Mouse (Mus musculus) layer of hippocampus, adult 2 months (tissue): ENCODE data around the gene Zfp445. TPM values are rescaled to one million over a fixed set of nuclear protein-coding genes. Genes with fewer than 3 reads are reported as not detected.
"Not testable (repeated sequence)": the region's sequence is repeated elsewhere in the genome, so short reads cannot be mapped to it uniquely, and the experiment has no call there.

Source experiments
- DNase-seq, 2 experiments: peaks; one replicate each; pipeline ENCODE4 v3.0.0; 2022; ENCODE audit warnings: low spot score in 2 of 2
- H3K27ac ChIP-seq: fragments of 200-600 bp; 2 replicates; pipeline ENCODE4 v1.8.1; 2022
- H3K4me3 ChIP-seq: fragments of 200-600 bp; 2 replicates; pipeline ENCODE4 v1.8.1; 2022; ENCODE audit warnings: mild to moderate bottlenecking
- CTCF ChIP-seq: fragments of 200-600 bp; conservative IDR thresholded peaks from 2 replicates; pipeline ENCODE4 v1.8.1; 2022; ENCODE audit warnings: antibody characterized with exemption, mild to moderate bottlenecking, moderate library complexity
- total RNA-seq, 2 experiments: library from RNA; stranded (reverse); gene quantifications; 2 replicates each; pipeline ENCODE4 v1.2.3; 2021

The Zfp445 gene
- total RNA-seq, 2 experiments from 2014 or later = 170 to 186 TPM

DNA sequence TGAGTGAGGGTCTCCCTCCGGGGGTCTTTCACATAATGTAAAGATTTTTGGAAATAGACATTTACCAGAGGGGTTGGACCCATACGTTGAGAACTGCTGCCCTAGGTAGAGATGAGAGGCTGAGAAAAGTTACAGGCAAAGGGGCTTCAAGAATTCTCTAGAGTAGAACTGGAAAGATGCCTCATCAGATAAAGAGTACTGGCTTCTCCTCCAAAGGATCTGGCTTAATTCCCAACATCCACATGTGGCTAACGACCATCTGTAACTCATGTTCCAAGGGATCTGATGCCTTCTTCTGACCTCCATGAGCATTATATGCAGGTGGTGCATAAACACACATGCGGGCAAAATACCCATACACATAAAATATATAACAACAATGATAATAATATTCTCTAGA, 10.2 kb downstream of the Zfp445 start:
- DNase-seq = no peak
- H3K27ac ChIP-seq = no peak overlapping the region
- no peak for TF ChIP-seq CTCF
- H3K4me3 ChIP-seq = no peak overlapping the region

DNA sequence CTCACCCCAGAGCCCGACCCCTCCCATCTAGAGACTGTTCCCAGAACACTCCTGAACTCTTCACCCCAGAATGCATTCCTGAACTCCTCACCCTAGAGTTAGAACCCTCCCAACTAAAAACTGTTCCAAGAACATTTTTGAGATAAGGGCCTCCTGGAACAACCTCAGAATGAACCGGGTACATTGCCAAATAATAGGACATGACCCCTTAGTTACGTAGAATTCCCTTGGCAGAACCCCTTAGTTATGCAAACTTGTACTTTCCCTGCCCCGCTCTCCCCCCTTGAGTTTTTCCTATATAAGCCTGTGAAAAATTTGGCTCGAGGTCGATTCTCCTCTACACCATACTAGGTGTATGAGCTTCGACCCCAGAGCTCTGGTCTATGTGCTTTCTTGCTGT, 10.7 kb downstream of the Zfp445 start:
- not testable (repeated sequence) for H3K27ac ChIP-seq, DNase-seq, H3K4me3 ChIP-seq

DNA sequence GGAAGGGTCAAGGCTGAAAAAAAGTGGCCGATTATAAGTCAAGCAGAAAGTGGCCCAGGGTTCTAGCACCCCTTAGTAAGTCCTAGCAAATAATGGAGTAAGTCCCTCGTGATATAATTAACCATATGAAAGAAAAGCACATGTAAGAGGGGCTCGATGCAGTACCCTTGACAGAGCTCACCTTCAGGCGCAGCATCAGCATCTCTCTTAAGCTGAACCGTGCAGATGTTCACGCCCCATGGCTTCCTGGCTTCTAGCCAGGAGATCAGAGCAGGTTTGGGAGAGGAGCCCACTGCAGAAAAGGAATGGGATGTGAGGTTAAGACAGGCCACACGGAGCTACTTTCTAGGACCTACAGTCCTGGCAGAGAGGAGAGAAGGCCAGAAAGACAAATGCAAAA, 11.3 kb downstream of the Zfp445 start:
- DNase-seq = no peak
- TF ChIP-seq CTCF = no peak
- Histone ChIP-seq H3K4me3 (no peak overlapping the region), H3K27ac (no peak overlapping the region)

DNA sequence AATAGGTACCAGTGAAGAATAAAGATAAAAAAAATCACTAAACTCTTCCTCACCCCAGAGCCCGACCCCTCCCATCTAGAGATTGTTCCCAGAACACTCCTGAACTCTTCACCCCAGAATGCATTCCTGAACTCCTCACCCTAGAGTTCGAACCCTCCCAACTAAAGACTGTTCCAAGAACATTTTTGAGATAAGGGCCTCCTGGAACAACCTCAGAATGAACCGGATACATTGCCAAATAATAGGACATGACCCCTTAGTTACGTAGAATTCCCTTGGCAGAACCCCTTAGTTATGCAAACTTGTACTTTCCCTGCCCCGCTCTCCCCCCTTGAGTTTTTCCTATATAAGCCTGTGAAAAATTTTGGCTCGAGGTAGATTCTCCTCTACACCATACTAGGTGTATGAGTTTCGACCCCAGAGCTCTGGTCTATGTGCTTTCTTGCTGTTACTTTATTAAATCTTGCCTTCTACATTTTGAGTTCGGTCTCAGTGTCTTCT, 17.9 kb downstream of the Zfp445 start:
- H3K4me3 ChIP-seq, DNase-seq, H3K27ac ChIP-seq: not testable (repeated sequence)

DNA sequence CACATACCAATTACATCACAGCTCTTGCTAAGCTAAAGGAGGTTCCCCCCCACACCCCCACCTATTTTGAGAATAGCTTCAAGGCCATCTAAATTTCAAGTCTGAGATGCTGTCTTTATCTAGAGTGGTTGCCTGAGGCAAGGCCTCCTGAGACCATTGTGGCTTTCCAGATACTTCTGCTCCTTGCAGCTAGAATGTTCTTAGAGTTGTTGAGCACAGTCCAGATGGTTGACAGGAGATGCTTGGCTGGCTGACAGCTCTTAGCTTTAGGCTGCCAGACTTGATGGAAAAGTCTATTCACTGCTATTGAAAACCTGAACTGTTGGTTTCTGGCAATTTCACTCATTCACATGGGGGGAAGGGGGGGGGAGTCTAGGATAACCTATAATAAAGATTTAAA, 19.6 kb downstream of the Zfp445 start:
- peak; percentile 65 to 67 for DNase-seq
- TF ChIP-seq CTCF = no peak
- no peak overlapping the region for H3K4me3 ChIP-seq
- H3K27ac ChIP-seq = peak overlapping the region; percentile 51

DNA sequence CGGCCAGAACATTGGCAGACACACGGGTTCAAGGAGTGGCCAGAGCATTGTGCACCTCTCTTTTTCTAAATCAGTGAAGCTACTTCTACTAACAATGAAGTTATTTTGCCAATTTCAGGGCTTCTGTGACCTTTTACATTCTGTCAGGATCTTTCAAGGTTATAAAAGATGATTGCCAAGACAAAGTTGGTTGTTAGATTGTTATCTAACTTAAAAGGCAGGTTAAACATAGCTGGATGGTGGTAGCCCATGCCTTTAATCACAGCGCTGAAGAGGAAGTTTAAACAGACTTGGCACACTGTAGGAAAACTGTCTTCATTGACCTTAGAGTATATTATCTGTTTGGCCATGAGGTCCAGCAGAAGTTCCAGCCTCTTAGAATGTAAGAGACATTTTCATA, 20.2 kb downstream of the Zfp445 start:
- H3K4me3 ChIP-seq = no peak overlapping the region
- no peak for DNase-seq
- TF ChIP-seq CTCF = no peak
- peak overlapping the region; percentile 51 for H3K27ac ChIP-seq

DNA sequence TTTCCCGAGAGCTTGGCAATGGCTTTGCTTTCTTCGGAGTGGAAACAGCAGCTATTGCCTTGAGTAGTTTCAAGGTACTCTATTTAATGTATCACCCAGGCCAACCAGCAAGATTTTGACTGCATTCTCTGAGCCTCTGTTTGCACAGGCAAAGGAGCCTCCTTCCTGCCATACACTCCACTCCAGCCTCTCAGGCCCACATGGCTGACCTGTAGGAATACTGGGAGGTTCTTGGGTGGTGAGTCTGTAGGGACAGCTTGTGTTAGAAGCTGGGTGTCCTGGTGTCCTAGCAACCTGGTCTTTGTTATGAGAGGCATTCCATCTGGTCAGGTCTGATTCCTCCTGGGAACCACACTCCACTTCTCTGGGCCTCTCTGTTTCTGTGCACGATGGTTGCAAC, 22.0 kb downstream of the Zfp445 start, which contains the start of gene Gm35549:
Gene Gm35549, minus strand, starts transcription at position 276 of the 400 bp plus-strand sequence.
- Histone ChIP-seq H3K4me3 (no peak within 1 kb of the TSS), H3K27ac (no peak within 1 kb of the TSS)
- no peak for DNase-seq
- no peak for TF ChIP-seq CTCF

DNA sequence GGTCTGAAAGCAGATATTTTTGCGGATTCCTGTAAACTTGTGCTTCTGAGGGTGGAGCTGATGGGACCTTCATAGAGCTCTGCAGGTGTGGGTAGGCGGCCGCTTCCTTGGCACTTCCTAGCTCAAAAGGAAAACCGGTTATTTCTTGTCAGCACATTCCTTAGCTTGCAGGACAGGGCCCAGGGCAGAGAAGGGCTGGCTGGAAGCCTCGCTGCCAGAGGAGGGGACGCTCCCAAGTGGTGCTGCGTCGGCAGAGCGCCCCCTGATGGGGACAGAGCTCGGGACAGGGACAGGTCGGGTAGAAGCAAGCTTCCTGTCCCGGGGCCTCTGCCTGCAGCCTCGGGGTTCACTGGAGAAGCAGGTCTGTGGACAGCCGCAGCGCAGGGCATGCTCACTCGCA, 28.1 kb downstream of the Zfp445 start:
- peak in 1 of 2 experiments; percentile 21 for DNase-seq
- Histone ChIP-seq H3K27ac (no peak overlapping the region), H3K4me3 (no peak overlapping the region)
- peak; percentile 66 for TF ChIP-seq CTCF

DNA sequence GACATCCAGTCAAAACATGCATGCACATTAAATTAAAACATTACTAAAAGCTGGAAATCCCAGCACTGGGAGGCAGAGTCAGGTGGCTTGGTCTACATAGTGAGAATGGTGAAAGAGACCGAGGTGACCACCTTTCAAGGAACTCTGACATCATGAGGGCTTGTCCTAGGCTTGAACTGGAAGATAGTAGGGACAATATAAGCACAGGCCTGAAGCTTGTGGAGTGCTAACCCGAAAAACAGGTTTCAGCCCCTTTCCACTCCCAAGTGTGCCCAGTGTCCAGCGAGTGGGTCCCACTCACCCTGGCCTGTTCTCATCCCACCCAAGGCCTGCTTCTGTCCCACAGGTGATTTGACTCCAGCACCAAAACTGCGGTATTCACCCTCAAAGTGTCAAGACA, 28.6 kb downstream of the Zfp445 start:
- DNase-seq = no peak
- peak overlapping the region; percentile 21; the same call in 1 of the 2 replicates for H3K27ac ChIP-seq
- TF ChIP-seq CTCF = no peak

DNA sequence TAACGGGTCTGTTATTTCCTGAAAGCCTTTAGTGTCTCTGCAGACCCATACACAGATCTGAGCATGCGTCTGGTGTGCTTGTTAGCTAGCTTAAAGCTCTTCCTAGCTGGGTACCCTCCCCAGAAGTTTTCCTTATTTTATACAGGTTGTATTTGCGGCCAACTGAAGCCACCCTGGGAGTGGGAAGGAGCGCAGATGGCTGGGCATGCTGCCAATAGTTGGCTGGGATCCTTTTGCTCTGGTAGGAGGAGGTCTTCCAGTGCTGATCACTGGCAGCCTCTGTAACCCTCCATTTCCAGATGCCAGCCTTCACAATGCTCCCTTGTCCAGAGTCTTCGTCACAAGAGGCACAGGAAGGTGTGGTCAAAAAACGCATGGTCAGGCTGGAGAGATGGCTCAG, 29.0 kb downstream of the Zfp445 start:
- no peak overlapping the region for H3K4me3 ChIP-seq
- no peak for TF ChIP-seq CTCF
- peak; percentile 50 to 72 for DNase-seq
- peak overlapping the region; percentile 21; the same call in 1 of the 2 replicates for H3K27ac ChIP-seq

More for the DNA sequence above, 28.6 kb downstream of the Zfp445 start:
- no peak overlapping the region for H3K4me3 ChIP-seq

DNA sequence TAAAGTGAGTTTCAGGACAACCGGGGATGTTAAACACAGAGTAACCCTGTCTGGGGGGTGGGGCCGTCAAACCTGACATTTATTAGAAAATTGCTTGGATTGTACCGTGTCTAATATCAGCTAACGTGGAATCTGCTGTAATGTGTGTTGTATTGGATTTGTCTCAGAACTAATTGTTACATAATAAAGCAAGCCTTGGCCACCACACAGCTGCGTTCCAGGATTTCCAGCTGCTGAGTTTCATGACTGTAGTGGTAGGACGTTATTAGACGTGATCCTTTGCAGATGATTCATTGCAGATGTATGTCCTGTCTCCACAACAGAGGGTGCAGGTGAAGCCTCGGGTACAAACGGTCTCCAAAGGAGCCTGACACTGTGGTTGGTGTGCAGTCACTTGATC, 29.7 kb downstream of the Zfp445 start:
- Histone ChIP-seq H3K4me3 (no peak overlapping the region), H3K27ac (peak overlapping the region; percentile 21; the same call in 1 of the 2 replicates)
- no peak for DNase-seq
- no peak for TF ChIP-seq CTCF

DNA sequence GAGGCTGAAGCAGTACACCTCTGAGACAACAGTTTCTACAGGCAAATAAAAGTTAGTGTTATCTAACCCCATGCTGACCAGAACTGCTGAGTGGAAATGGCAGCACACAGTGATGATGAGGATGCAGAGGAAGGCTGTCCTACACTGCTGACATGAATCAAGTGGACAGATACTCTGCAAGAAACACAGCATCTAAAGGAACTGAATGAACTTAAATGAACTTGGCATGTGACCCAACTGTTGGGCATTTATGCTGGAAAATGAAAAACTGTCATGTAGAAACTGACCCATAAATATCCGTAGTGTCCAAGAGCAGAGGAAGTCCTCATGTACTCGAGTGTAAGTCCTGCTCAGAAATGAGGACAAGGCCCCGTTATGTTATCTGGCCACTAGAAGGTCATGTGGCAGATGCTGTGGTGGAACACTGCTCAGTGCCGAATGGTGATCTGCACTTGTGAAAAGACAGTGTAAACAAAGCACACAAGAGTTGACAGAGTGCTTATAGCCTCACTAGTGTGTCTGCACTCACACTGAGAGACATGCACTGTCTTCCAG, 35.9 kb downstream of the Zfp445 start:
- H3K4me3 ChIP-seq = no peak overlapping the region
- no peak for DNase-seq
- H3K27ac ChIP-seq = no peak overlapping the region
- TF ChIP-seq CTCF = no peak

DNA sequence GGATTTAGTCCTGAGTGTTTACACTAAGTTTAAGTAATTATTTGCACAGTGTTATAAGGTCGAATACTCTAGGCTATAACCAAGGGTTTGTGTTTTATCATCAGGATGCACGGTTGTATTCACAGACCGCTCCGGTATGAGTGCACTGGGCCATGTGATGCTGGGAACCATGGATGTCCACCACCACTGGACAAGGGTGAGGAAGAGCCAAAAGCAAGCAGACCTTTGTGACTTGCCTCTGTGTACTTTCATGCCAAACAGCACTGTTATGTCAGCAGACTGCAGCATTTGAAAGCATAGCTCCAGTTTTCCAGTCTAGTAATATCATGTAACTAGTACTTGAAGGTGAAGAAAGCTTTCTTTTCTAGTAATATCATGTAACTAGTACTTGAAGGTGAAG, 39.1 kb downstream of the Zfp445 start:
- no peak for DNase-seq
- Histone ChIP-seq H3K27ac (no peak overlapping the region), H3K4me3 (no peak overlapping the region)
- TF ChIP-seq CTCF = no peak

DNA sequence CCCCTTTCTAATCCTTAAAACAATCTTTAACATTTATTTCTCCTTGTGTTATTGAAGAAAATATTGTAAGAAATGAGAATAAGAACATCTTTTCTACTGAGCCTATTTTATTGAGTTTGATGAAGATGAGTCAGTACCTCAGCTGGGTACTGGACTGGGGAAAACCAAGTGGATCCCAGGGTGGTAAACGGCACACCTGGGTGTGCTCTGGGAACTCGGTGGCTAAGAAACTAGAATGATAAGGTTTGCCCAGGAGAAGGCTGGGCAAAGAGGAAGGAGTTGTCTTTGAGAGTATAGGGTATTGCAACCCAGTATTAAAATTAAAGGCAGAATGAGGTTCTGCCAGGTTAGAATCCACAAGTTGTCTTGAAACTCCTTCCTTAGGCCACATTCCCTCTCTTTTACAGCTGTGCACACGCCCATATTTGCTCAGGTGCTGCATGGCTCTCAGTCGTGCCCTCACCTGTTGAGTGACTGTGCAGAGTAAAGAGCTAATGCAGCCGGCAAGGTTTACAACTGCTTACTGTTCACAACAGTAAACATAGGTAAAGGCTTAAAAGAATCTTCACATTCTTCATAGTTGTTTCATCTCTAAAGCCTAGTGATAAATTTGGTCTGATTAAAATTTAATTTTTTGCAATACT, 42.3 kb downstream of the Zfp445 start:
- no peak overlapping the region for H3K27ac ChIP-seq

More for the DNA sequence above, 42.3 kb downstream of the Zfp445 start:
- no peak for TF ChIP-seq CTCF
- no peak overlapping the region for H3K4me3 ChIP-seq
- no peak for DNase-seq
